Mouse (Mus musculus): Measurements from ENCODE around the gene Slc13a4. TPM values are rescaled to one million over a fixed set of nuclear protein-coding genes. Genes with fewer than 3 reads are reported as not detected.

Gene Slc13a4
- polyA plus RNA-seq, 1 experiment = 0.26 TPM

DNA sequence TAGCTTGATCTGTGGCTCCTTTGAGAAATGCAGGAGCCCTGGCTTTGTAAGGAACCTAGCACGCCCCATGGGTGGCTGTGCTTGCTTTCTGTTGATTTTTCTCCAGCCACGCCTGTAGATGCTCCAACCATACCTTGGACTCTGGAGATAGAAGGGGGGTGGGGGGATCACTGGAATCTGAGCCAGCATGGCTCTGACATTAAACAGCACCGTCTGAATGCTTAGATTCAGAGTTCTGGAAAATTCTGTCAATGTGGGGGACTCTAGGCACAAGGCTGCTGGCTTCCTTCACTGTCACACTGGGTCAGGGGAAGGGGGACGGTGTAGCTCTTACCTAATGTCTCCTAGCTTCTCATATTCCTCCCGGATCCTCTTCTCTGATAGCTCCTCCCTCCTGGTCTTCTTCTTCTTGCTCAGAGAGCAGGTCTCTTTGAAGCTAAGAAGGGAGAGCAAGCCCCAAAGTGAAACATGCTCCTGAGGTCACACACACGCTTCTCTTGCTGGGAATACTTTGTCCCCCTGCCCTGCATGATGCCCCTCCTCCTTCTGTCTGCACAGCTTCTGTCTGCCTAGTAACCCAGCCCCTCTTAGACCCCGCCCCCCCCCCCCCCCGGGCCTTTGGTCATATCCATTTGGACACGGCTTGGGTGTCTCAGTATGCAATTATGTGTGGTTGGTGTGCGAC is 29.9 kb downstream of the Slc13a4 start:
- no peaks in the 10 kb centered on the region for H3K4me1 ChIP-seq (replicated peaks; ENCODE audit: control insufficient read depth, insufficient read depth, low read length)
- no peak for DNase-seq
- TF ChIP-seq CTCF (IDR thresholded peaks at IDR 0.05; ENCODE audit: borderline replicate concordance, control insufficient read depth, extremely low read depth, insufficient read depth, low read length, poor library complexity) = no peak
- TF ChIP-seq POLR2A (IDR thresholded peaks at IDR 0.05; ENCODE audit: control insufficient read depth, extremely low read depth, insufficient read depth, low read length, poor library complexity) = no peak
- 74% methylated on average over 10 of the region's 10 CpGs for WGBS
- no peaks in the 10 kb centered on the region for H3K27me3 ChIP-seq (ENCODE audit: control insufficient read depth, insufficient read depth, low read length)
- H3K27ac ChIP-seq (ENCODE audit: control insufficient read depth, insufficient read depth, low read length) = no peak overlapping the region
- H3K4me3 ChIP-seq (ENCODE audit: control insufficient read depth, insufficient read depth, low read length) = no peak overlapping the region
- no peaks in the 10 kb centered on the region for H3K36me3 ChIP-seq (ENCODE audit: control insufficient read depth, insufficient read depth, low read length)

DNA sequence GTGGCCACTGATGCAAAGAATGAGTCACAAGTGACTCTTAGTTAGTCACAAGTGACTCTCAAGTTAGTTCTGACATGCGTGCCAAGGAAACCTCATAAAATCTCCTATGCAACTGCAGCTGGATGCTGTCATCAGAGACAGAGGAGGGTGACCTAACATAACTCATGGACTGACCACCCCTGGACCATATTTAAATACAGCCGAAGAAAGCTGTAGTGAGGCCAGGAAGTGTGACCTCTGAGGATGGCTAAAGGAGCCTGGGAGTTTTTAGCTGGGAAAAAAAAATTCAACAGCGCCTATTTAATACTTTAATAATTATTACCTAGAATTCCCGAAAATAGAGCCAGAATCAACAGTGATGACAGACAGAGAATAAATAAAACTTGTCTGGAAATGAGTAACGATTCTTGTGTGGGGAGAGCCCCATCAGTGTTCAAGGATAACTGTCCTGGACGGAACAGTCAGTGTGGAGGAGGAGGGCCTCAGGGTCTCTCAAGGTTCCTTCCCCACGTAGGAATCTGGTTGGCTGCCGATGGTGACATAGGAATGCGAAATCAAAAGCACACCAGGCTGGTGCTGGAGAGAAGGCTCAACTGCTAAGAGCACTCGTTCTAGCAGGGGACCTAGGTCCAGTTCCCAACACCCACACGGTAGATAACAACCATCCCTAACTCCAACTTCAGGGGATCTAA is 34.4 kb downstream of the Slc13a4 start:
- no peak for DNase-seq
- H3K4me3 ChIP-seq (ENCODE audit: control insufficient read depth, insufficient read depth, low read length) = no peak overlapping the region
- no peaks in the 10 kb centered on the region for H3K36me3 ChIP-seq (ENCODE audit: control insufficient read depth, insufficient read depth, low read length)
- H3K27me3 ChIP-seq (ENCODE audit: control insufficient read depth, insufficient read depth, low read length) = no peaks in the 10 kb centered on the region
- no peaks in the 10 kb centered on the region for H3K4me1 ChIP-seq (replicated peaks; ENCODE audit: control insufficient read depth, insufficient read depth, low read length)
- 92% methylated on average over 11 of the region's 11 CpGs for WGBS
- TF ChIP-seq CTCF (IDR thresholded peaks at IDR 0.05; ENCODE audit: borderline replicate concordance, control insufficient read depth, extremely low read depth, insufficient read depth, low read length, poor library complexity) = no peak
- no peak for TF ChIP-seq POLR2A (IDR thresholded peaks at IDR 0.05; ENCODE audit: control insufficient read depth, extremely low read depth, insufficient read depth, low read length, poor library complexity)
- H3K27ac ChIP-seq (ENCODE audit: control insufficient read depth, insufficient read depth, low read length) = no peak overlapping the region

DNA sequence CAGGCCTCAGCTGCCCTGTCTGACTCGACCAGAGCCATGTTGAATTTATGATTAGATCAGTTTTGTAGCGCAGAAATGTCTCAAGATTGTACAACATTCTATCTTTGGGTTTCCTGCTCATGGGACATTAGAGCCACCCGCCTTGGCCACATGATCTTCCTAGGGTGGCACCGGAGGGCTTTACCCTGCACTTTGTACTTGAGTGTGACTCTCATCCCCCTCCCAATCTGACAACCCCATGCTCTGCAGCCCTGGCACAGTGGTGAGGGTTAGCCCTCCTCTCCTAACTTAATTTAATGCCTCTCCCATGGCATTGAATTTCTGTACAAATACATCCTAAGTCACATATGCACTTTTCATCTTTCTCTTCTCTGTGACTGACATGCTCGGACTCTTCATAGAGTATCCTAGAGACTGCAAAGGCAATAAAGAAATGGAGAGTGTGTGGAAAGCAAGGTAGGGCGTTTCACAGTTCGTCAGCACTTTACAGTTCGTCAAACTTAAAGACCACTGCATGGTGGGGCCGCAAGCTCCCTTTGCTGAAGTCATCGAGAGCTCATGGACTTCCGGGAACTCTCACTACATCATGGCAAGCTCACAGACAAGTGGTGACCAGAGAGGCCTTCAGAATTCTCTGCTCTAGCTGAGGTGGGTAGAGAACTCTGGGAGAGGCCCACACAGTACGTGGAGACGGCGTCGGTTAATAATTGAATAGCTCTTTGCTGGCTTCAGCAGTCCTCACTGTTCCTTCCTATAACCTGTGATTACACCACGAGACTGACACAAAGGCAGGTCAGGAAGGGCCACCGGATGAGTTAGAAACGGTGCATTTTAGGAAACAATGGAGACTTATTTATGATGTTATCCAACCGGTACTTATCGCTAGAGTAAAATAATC is 35.8 kb downstream of the Slc13a4 start:
- no peaks in the 10 kb centered on the region for H3K27me3 ChIP-seq (ENCODE audit: control insufficient read depth, insufficient read depth, low read length)
- no peaks in the 10 kb centered on the region for H3K36me3 ChIP-seq (ENCODE audit: control insufficient read depth, insufficient read depth, low read length)
- TF ChIP-seq CTCF (IDR thresholded peaks at IDR 0.05; ENCODE audit: borderline replicate concordance, control insufficient read depth, extremely low read depth, insufficient read depth, low read length, poor library complexity) (no peak), POLR2A (IDR thresholded peaks at IDR 0.05; ENCODE audit: control insufficient read depth, extremely low read depth, insufficient read depth, low read length, poor library complexity) (no peak)
- DNase-seq = no peak
- H3K27ac ChIP-seq (ENCODE audit: control insufficient read depth, insufficient read depth, low read length) = no peak overlapping the region
- 93% methylated on average over 20 of the region's 20 CpGs for WGBS
- no peak overlapping the region for H3K4me3 ChIP-seq (ENCODE audit: control insufficient read depth, insufficient read depth, low read length)
- no peaks in the 10 kb centered on the region for H3K4me1 ChIP-seq (replicated peaks; ENCODE audit: control insufficient read depth, insufficient read depth, low read length)

DNA sequence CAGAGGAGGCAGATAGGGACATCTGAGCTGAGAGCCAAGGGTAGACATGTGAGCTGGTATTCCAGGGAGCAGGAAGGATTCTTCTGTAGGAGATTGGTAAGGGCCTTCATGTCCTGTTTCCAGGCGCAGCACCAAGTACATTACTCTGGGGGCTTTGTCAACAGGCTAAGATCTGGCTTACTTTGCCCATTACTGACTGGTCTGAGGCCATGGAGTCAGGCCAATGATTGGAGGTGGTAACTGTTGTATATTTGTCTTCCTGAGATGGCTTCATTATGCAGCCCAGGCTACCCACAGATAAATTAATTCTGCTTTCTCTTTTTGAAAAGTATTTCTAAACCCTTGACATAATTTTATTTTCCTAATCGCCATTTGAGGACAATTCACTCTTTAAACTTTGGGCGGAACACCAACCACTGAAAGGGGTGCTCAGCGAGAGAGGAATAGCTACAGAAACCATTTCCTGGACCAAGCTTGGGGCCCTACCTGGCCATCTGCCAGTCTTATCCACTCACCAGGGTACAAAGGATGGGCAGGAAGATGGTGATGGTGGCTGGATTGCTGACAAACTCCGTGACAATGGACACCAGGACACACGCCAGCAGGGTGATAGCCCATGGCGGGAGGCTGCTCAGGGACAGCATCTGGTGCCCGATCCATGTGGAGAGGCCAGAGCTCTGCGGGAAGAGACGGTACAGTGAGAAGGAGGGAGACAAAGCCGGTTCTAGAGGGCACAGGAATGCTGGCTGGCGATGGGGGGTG is 36.7 kb downstream of the Slc13a4 start:
- WGBS = 93% methylated on average over 12 of the region's 12 CpGs
- Histone ChIP-seq H3K27me3 (ENCODE audit: control insufficient read depth, insufficient read depth, low read length) (no peaks in the 10 kb centered on the region), H3K4me1 (replicated peaks; ENCODE audit: control insufficient read depth, insufficient read depth, low read length) (no peaks in the 10 kb centered on the region), H3K36me3 (ENCODE audit: control insufficient read depth, insufficient read depth, low read length) (no peaks in the 10 kb centered on the region), H3K4me3 (ENCODE audit: control insufficient read depth, insufficient read depth, low read length) (no peak overlapping the region), H3K27ac (ENCODE audit: control insufficient read depth, insufficient read depth, low read length) (no peak overlapping the region)
- no peak for DNase-seq
- TF ChIP-seq CTCF (IDR thresholded peaks at IDR 0.05; ENCODE audit: borderline replicate concordance, control insufficient read depth, extremely low read depth, insufficient read depth, low read length, poor library complexity) (no peak), POLR2A (IDR thresholded peaks at IDR 0.05; ENCODE audit: control insufficient read depth, extremely low read depth, insufficient read depth, low read length, poor library complexity) (no peak)

DNA sequence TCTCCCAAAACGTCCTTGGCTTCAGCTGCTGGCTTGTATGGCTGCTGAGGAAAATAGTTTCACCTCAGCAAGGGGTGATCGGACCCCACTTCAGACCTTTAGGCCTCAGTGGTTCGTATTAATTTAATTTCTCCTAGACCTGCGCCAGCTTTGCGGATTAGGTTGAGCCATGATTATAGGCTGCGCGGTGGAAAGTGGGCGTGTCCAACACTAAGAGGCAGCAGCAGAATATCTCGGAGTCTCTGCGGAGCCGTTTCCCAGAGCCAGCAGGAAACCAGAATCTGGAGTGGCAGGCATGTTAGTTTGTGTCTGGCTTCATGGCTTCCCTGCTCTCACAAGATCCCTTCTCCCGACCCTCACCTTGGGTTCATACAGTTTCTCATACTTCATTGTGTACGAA is 38.3 kb downstream of the Slc13a4 start:
- H3K4me3 ChIP-seq (ENCODE audit: control insufficient read depth, insufficient read depth, low read length) = no peak overlapping the region
- H3K36me3 ChIP-seq (ENCODE audit: control insufficient read depth, insufficient read depth, low read length) = no peaks in the 10 kb centered on the region
- no peaks in the 10 kb centered on the region for H3K4me1 ChIP-seq (replicated peaks; ENCODE audit: control insufficient read depth, insufficient read depth, low read length)
- TF ChIP-seq POLR2A (IDR thresholded peaks at IDR 0.05; ENCODE audit: control insufficient read depth, extremely low read depth, insufficient read depth, low read length, poor library complexity) (no peak), CTCF (IDR thresholded peaks at IDR 0.05; ENCODE audit: borderline replicate concordance, control insufficient read depth, extremely low read depth, insufficient read depth, low read length, poor library complexity) (no peak)
- DNase-seq = no peak
- H3K27ac ChIP-seq (ENCODE audit: control insufficient read depth, insufficient read depth, low read length) = no peak overlapping the region
- no peaks in the 10 kb centered on the region for H3K27me3 ChIP-seq (ENCODE audit: control insufficient read depth, insufficient read depth, low read length)
- 92% methylated on average over 13 of the region's 13 CpGs for WGBS

DNA sequence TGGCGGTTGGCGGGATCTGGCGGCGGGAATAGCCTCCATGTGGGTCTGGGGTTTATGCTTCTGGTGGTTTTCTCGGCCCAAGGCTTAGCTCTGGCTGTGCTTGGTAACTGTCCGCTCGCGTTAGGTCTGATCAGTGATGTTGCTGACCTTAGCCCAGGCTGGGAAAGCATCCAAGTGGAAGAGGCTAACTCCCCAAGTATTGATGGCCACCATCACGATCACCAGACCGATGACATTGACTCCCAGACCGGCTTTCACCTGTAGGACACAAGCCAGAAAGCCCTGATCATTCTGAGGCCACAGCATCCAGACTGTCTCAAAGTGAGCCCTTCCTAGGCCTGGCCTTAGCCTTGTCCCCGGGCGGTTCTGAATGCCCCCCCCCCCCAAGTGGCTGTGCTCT is 39.2 kb downstream of the Slc13a4 start:
- Histone ChIP-seq H3K36me3 (ENCODE audit: control insufficient read depth, insufficient read depth, low read length) (no peaks in the 10 kb centered on the region), H3K27ac (ENCODE audit: control insufficient read depth, insufficient read depth, low read length) (no peak overlapping the region), H3K27me3 (ENCODE audit: control insufficient read depth, insufficient read depth, low read length) (no peaks in the 10 kb centered on the region), H3K4me1 (replicated peaks; ENCODE audit: control insufficient read depth, insufficient read depth, low read length) (no peaks in the 10 kb centered on the region), H3K4me3 (ENCODE audit: control insufficient read depth, insufficient read depth, low read length) (no peak overlapping the region)
- no peak for DNase-seq
- 97% methylated on average over 13 of the region's 13 CpGs for WGBS
- no peak for TF ChIP-seq POLR2A (IDR thresholded peaks at IDR 0.05; ENCODE audit: control insufficient read depth, extremely low read depth, insufficient read depth, low read length, poor library complexity)
- TF ChIP-seq CTCF (IDR thresholded peaks at IDR 0.05; ENCODE audit: borderline replicate concordance, control insufficient read depth, extremely low read depth, insufficient read depth, low read length, poor library complexity) = no peak
